Mouse (Mus musculus) midbrain, embryonic 13.5 days (tissue): ENCODE measurements around the gene Gcm1. TPM values are rescaled to one million over a fixed set of nuclear protein-coding genes. Genes with fewer than 3 reads are reported as not detected.
A peak's percentile ranks its signal among the peaks of the same experiment; 100 is the strongest.

Source experiments
- ATAC-seq: fragments of 200-750 bp; cut with Nextera tagmentation; 2 replicates; pipeline ENCODE4 v1.8.0; 2017; ENCODE audit warnings: mild to moderate bottlenecking, moderate TSS enrichment, moderate library complexity
- H3K27ac ChIP-seq: fragments of 300-500 bp; sonication (generic); 2 replicates; pipeline ENCODE4 v1.5.1; 2015; ENCODE audit warnings: inconsistent platforms, mild to moderate bottlenecking, moderate library complexity
- H3K27me3 ChIP-seq: fragments of 300-500 bp; sonication (generic); 2 replicates; pipeline ENCODE4 v1.6.1; 2015; ENCODE audit warnings: mild to moderate bottlenecking, inconsistent platforms
- H3K36me3 ChIP-seq: fragments of 300-500 bp; sonication (generic); 2 replicates; pipeline ENCODE4 v1.6.1; 2015; ENCODE audit warnings: mild to moderate bottlenecking, inconsistent platforms
- H3K4me1 ChIP-seq: fragments of 300-500 bp; sonication (generic); replicated peaks from 2 replicates; pipeline ENCODE4 v1.6.1; 2015; ENCODE audit warnings: inconsistent platforms
- H3K4me2 ChIP-seq: fragments of 300-500 bp; sonication (generic); replicated peaks from 2 replicates; pipeline ENCODE4 v1.6.1; 2015; ENCODE audit warnings: moderate library complexity, mild to moderate bottlenecking, inconsistent platforms
- H3K4me3 ChIP-seq: fragments of 300-500 bp; sonication (generic); replicated peaks from 2 replicates; pipeline ENCODE4 v1.5.1; 2015; ENCODE audit warnings: mild to moderate bottlenecking, inconsistent platforms
- H3K9ac ChIP-seq: fragments of 300-500 bp; sonication (generic); replicated peaks from 2 replicates; pipeline ENCODE4 v1.6.1; 2015; ENCODE audit warnings: mild to moderate bottlenecking, inconsistent platforms
- H3K9me3 ChIP-seq: fragments of 300-500 bp; sonication (generic); 2 replicates; pipeline ENCODE4 v1.6.1; 2016; ENCODE audit warnings: mild to moderate bottlenecking, inconsistent platforms
- WGBS: fragments of 180-500 bp; shearing (Covaris S2); methylation state at CpG from one replicate; pipeline ENCODE4 v1.1.7; 2015; 5-methylcytosine and 5-hydroxymethylcytosine counted together
- polyA plus RNA-seq: library from polyadenylated mRNA; unstranded; fragments of >200 nt; fragmentation: Nextera tagmentation; extraction: Ambion mirVana; gene quantifications from 2 replicates; pipeline ENCODE4 v1.2.1, GENCODE M21; 2015

The Gcm1 gene
- polyA plus RNA-seq, 1 experiment from 2014 or later, result 0.07 TPM

GRCm38 (mm10) chr9:78021256-78021655 is 30.5 kb upstream of the Gcm1 start:
- 7% methylated on average over 9 of the region's 9 CpGs for WGBS
- Histone ChIP-seq H3K27ac (no peak overlapping the region), H3K4me3 (no peak overlapping the region), H3K27me3 (0 out of 2 replicates have a peak, but pooled peaks cover 2% of the 10 kb centered on the region), H3K4me2 (no peak overlapping the region), H3K4me1 (peaks cover 5% of the 10 kb centered on the region), H3K36me3 (no peaks in the 10 kb centered on the region), H3K9me3 (no peaks in the 10 kb centered on the region), H3K9ac (no peak overlapping the region)
- ATAC-seq, result peak; percentile 43; the same call in 1 of the 2 replicates

- Histone ChIP-seq H3K27me3 (0 out of 2 replicates have a peak, but pooled peaks cover 2% of the 10 kb centered on the region), H3K4me1 (peaks cover 5% of the 10 kb centered on the region), H3K4me2 (no peak overlapping the region), H3K9ac (no peak overlapping the region), H3K36me3 (no peaks in the 10 kb centered on the region), H3K27ac (no peak overlapping the region), H3K4me3 (no peak overlapping the region), H3K9me3 (no peaks in the 10 kb centered on the region)
- 83% methylated on average over 8 of the region's 8 CpGs for WGBS
- no peak for ATAC-seq
Measured at GRCm38 (mm10) chr9:78022187-78022945, 29.4 kb upstream of the Gcm1 start.

- WGBS, result 19% methylated on average over 3 of the region's 3 CpGs
- H3K9me3 ChIP-seq, result no peaks in the 10 kb centered on the region
- ATAC-seq, result peak; percentile 80
Measured at GRCm38 (mm10) chr9:78024823-78025222, 26.9 kb upstream of the Gcm1 start.

GRCm38 (mm10) chr9:78027099-78027498 is 24.6 kb upstream of the Gcm1 start:
- Histone ChIP-seq H3K27me3 (no peaks in the 10 kb centered on the region), H3K4me1 (no peaks in the 10 kb centered on the region), H3K4me3 (no peak overlapping the region), H3K27ac (no peak overlapping the region), H3K9ac (no peak overlapping the region), H3K9me3 (no peaks in the 10 kb centered on the region), H3K36me3 (no peaks in the 10 kb centered on the region), H3K4me2 (no peak overlapping the region)
- ATAC-seq, result no peak
- WGBS, result 82% methylated on average over 3 of the region's 3 CpGs

More at GRCm38 (mm10) chr9:78024823-78025222, 26.9 kb upstream of the Gcm1 start:
- Histone ChIP-seq H3K36me3 (no peaks in the 10 kb centered on the region), H3K27ac (no peak overlapping the region), H3K9ac (no peak overlapping the region), H3K4me2 (no peak overlapping the region), H3K4me1 (peaks cover 5% of the 10 kb centered on the region), H3K4me3 (no peak overlapping the region), H3K27me3 (no peaks in the 10 kb centered on the region)

GRCm38 (mm10) chr9:78030835-78031456 is 20.8 kb upstream of the Gcm1 start:
- H3K4me1 ChIP-seq, result no peaks in the 10 kb centered on the region
- no peak overlapping the region for H3K27ac ChIP-seq
- no peak overlapping the region for H3K4me3 ChIP-seq
- H3K4me2 ChIP-seq, result no peak overlapping the region
- H3K27me3 ChIP-seq, result no peaks in the 10 kb centered on the region
- H3K36me3 ChIP-seq, result no peaks in the 10 kb centered on the region
- no peak for ATAC-seq
- WGBS, result 91% methylated on average over 10 of the region's 10 CpGs
- H3K9ac ChIP-seq, result no peak overlapping the region
- no peaks in the 10 kb centered on the region for H3K9me3 ChIP-seq

GRCm38 (mm10) chr9:78032930-78033329 is 18.8 kb upstream of the Gcm1 start:
- Histone ChIP-seq H3K4me2 (no peak overlapping the region), H3K27ac (no peak overlapping the region), H3K36me3 (no peaks in the 10 kb centered on the region), H3K9me3 (no peaks in the 10 kb centered on the region), H3K9ac (no peak overlapping the region), H3K4me1 (no peaks in the 10 kb centered on the region), H3K4me3 (no peak overlapping the region), H3K27me3 (no peaks in the 10 kb centered on the region)
- ATAC-seq, result no peak
- 94% methylated on average over 4 of the region's 4 CpGs for WGBS

- Histone ChIP-seq H3K4me1 (no peaks in the 10 kb centered on the region), H3K9ac (no peak overlapping the region), H3K9me3 (no peaks in the 10 kb centered on the region), H3K36me3 (no peaks in the 10 kb centered on the region), H3K4me2 (no peak overlapping the region), H3K27ac (no peak overlapping the region), H3K4me3 (no peak overlapping the region), H3K27me3 (no peaks in the 10 kb centered on the region)
- WGBS, result 87% methylated on average over 5 of the region's 5 CpGs
- no peak for ATAC-seq
Measured at GRCm38 (mm10) chr9:78035296-78035695, 16.4 kb upstream of the Gcm1 start.

- Histone ChIP-seq H3K9ac (no peak overlapping the region), H3K36me3 (no peaks in the 10 kb centered on the region), H3K4me2 (no peak overlapping the region), H3K4me3 (no peak overlapping the region), H3K9me3 (no peaks in the 10 kb centered on the region), H3K4me1 (no peaks in the 10 kb centered on the region), H3K27me3 (no peaks in the 10 kb centered on the region), H3K27ac (no peak overlapping the region)
- no peak for ATAC-seq
- 92% methylated on average over 8 of the region's 8 CpGs for WGBS
Measured at GRCm38 (mm10) chr9:78035831-78036230, 15.9 kb upstream of the Gcm1 start.

GRCm38 (mm10) chr9:78038755-78039489 is 12.8 kb upstream of the Gcm1 start:
- H3K9ac ChIP-seq, result no peak overlapping the region
- H3K27me3 ChIP-seq, result no peaks in the 10 kb centered on the region
- ATAC-seq, result peak; percentile 69
- no peak overlapping the region for H3K4me3 ChIP-seq
- 36% methylated on average over 18 of the region's 18 CpGs for WGBS
- H3K36me3 ChIP-seq, result no peaks in the 10 kb centered on the region
- no peak overlapping the region for H3K27ac ChIP-seq
- H3K4me1 ChIP-seq, result no peaks in the 10 kb centered on the region
- no peaks in the 10 kb centered on the region for H3K9me3 ChIP-seq
- no peak overlapping the region for H3K4me2 ChIP-seq

- no peaks in the 10 kb centered on the region for H3K4me1 ChIP-seq
- H3K4me3 ChIP-seq, result no peak overlapping the region
- no peak overlapping the region for H3K27ac ChIP-seq
- H3K9me3 ChIP-seq, result no peaks in the 10 kb centered on the region
- H3K27me3 ChIP-seq, result no peaks in the 10 kb centered on the region
- H3K4me2 ChIP-seq, result no peak overlapping the region
- ATAC-seq, result no peak
- H3K36me3 ChIP-seq, result no peaks in the 10 kb centered on the region
- WGBS, result 86% methylated on average over 6 of the region's 6 CpGs
- H3K9ac ChIP-seq, result no peak overlapping the region
Measured at GRCm38 (mm10) chr9:78045171-78045570, 6.6 kb upstream of the Gcm1 start.

- WGBS, result 51% methylated on average over 20 of the region's 20 CpGs
- Histone ChIP-seq H3K9me3 (no peaks in the 10 kb centered on the region), H3K27me3 (no peaks in the 10 kb centered on the region), H3K9ac (no peak overlapping the region), H3K36me3 (no peaks in the 10 kb centered on the region), H3K4me3 (no peak overlapping the region), H3K27ac (no peak overlapping the region), H3K4me2 (no peak overlapping the region), H3K4me1 (no peaks in the 10 kb centered on the region)
- ATAC-seq, result no peak
Measured at GRCm38 (mm10) chr9:78046755-78047154, 5.0 kb upstream of the Gcm1 start.

GRCm38 (mm10) chr9:78050452-78050970 is 1.2 kb upstream of the Gcm1 start:
- Histone ChIP-seq H3K4me3 (no peak overlapping the region), H3K9me3 (no peaks in the 10 kb centered on the region), H3K36me3 (no peaks in the 10 kb centered on the region), H3K4me1 (no peaks in the 10 kb centered on the region), H3K9ac (no peak overlapping the region), H3K4me2 (no peak overlapping the region), H3K27ac (no peak overlapping the region), H3K27me3 (no peaks in the 10 kb centered on the region)
- no peak for ATAC-seq
- 66% methylated on average over 5 of the region's 5 CpGs for WGBS
